Mouse (Mus musculus): ENCODE results near the gene Pdcd11. TPM values are rescaled to one million over a fixed set of nuclear protein-coding genes. Genes with fewer than 3 reads are reported as not detected.

Gene Pdcd11
- polyA plus RNA-seq, 2 experiments, result 11.1 to 20.8 TPM

DNA sequence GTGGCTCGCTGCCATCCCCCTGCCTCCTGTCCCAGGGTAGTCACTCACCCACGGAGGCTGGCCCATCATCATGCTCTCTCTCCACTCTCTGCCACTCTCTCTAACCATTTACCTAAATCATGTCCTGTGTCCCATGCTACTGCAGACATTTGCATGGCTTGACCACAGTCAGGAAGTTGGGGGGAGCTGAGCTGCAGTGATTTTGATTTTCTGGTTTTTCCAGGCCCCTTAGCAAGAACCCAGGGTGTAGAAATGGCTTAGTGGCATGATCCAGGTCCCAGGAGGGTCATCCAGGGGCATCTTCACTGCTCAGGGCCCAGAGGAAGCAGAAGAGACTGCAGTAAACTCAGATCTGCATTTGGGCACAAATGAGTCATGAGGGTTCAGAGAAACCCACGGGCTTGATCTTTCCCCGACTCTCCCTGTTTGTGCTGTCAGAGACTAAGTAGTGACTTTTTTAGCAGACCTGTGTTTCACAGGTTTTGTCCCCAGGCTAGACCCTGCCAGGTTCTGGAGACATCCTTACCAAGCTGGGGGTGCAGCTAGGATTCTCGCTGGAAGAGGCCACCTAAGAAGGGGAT lies 57.8 kb downstream of the Pdcd11 start:
- Histone ChIP-seq H3K4me3 (replicated peaks; ENCODE audit: low read length) (no peak overlapping the region), H3K27me3 (ENCODE audit: control insufficient read depth, insufficient read depth, low read length) (no peaks in the 10 kb centered on the region; the same call in 1 of the 2 replicates), H3K4me1 (ENCODE audit: control insufficient read depth, insufficient read depth, low read length) (peaks cover 11% of the 10 kb centered on the region), H3K27ac (replicated peaks; ENCODE audit: low read depth, low read length) (no peak overlapping the region), H3K4me2 (replicated peaks; ENCODE audit: low read depth, low read length, severe bottlenecking) (no peak overlapping the region), H3K9me3 (ENCODE audit: control insufficient read depth, low read length) (no peaks in the 10 kb centered on the region), H3K36me3 (ENCODE audit: control insufficient read depth, insufficient read depth, low read length) (no peaks in the 10 kb centered on the region), H3K9ac (ENCODE audit: low read depth, low read length, severe bottlenecking) (no peak overlapping the region)
- DNase-seq (ENCODE audit: low spot score), result no peak
- no peak for TF ChIP-seq POLR2A (IDR thresholded peaks at IDR 0.05; ENCODE audit: borderline replicate concordance, extremely low read depth, insufficient read depth, insufficient read length)
- WGBS, result 78% methylated on average over 5 of the region's 5 CpGs
- no peak for ATAC-seq (ENCODE audit: low FRiP score, low read depth)

DNA sequence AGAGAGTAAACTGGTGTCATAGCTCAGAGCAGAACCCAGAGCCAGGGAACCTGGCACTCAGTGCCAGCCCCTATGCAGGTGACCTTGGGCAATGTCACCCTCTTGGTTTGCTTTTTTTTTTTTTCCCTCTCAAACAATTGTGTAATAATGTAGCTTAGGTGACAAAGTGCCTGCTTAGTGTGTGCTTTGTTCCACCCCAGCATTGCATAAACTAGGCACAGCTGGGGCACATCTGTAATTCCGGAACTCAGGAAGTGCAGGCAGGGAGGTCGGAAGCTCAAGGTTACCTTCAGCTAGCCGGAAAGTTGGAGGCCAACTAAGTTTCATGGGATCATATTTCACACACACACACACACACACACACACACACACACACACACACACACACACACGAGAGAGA lies 59.3 kb downstream of the Pdcd11 start:
- Histone ChIP-seq H3K4me3 (replicated peaks; ENCODE audit: low read length) (no peak overlapping the region), H3K27me3 (ENCODE audit: control insufficient read depth, insufficient read depth, low read length) (no peaks in the 10 kb centered on the region; the same call in 1 of the 2 replicates), H3K4me2 (replicated peaks; ENCODE audit: low read depth, low read length, severe bottlenecking) (no peak overlapping the region), H3K9ac (ENCODE audit: low read depth, low read length, severe bottlenecking) (no peak overlapping the region), H3K27ac (replicated peaks; ENCODE audit: low read depth, low read length) (no peak overlapping the region), H3K36me3 (ENCODE audit: control insufficient read depth, insufficient read depth, low read length) (no peaks in the 10 kb centered on the region), H3K4me1 (ENCODE audit: control insufficient read depth, insufficient read depth, low read length) (peaks cover 11% of the 10 kb centered on the region), H3K9me3 (ENCODE audit: control insufficient read depth, low read length) (no peaks in the 10 kb centered on the region)
- no peak for ATAC-seq (ENCODE audit: low FRiP score, low read depth)
- WGBS, result 7% methylated on average over 4 of the region's 4 CpGs
- DNase-seq (ENCODE audit: low spot score), result no peak
- no peak for TF ChIP-seq POLR2A (IDR thresholded peaks at IDR 0.05; ENCODE audit: borderline replicate concordance, extremely low read depth, insufficient read depth, insufficient read length)

DNA sequence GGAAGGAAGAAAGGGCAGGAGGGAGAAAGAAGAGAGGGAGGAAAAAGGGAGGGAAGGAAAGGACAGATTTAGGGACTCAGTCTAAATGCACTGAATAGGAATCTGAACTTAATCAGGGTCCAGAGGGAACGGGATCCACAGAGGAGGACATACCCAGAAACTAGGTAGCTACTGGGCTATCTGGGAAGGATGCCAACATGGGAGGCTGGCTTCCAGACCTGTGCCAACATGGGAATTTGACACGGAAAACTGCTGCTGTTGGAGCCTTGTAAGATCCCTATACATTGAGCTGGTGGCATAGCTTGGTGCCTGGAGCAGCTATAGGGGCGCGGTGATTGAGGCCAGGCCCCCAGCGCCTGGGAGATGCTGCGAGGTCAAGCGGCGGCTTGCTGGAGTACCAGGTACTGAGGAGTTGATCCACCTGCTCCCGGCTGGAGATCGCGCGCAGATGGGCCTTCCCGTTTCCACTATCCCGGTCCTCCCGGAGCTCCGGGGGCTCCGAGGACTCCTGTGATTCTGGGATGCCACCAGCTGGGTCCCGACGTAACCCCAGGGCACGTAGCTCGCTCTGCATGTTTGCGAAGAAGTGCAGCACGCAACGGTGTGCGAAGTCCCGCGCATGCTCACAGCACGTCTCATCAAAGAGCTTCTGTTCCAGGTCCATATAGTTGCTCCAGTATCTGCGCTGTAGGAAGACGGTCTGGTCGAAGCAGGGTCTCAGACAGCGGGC lies 60.9 kb downstream of the Pdcd11 start:
- H3K4me1 ChIP-seq (ENCODE audit: control insufficient read depth, insufficient read depth, low read length), result peaks cover 11% of the 10 kb centered on the region
- no peaks in the 10 kb centered on the region for H3K9me3 ChIP-seq (ENCODE audit: control insufficient read depth, low read length)
- no peaks in the 10 kb centered on the region for H3K36me3 ChIP-seq (ENCODE audit: control insufficient read depth, insufficient read depth, low read length)
- no peak overlapping the region for H3K27ac ChIP-seq (replicated peaks; ENCODE audit: low read depth, low read length)
- peak overlapping the region; percentile 47 for H3K4me2 ChIP-seq (replicated peaks; ENCODE audit: low read depth, low read length, severe bottlenecking)
- ATAC-seq (ENCODE audit: low FRiP score, low read depth) (no peak), DNase-seq (ENCODE audit: low spot score) (no peak)
- 24% methylated on average over 32 of the region's 32 CpGs for WGBS
- peak overlapping the region; percentile 31 for H3K4me3 ChIP-seq (replicated peaks; ENCODE audit: low read length)
- no peaks in the 10 kb centered on the region; the same call in 1 of the 2 replicates for H3K27me3 ChIP-seq (ENCODE audit: control insufficient read depth, insufficient read depth, low read length)
- TF ChIP-seq POLR2A (IDR thresholded peaks at IDR 0.05; ENCODE audit: borderline replicate concordance, extremely low read depth, insufficient read depth, insufficient read length), result no peak
- H3K9ac ChIP-seq (ENCODE audit: low read depth, low read length, severe bottlenecking), result peak overlapping the region; percentile 45

DNA sequence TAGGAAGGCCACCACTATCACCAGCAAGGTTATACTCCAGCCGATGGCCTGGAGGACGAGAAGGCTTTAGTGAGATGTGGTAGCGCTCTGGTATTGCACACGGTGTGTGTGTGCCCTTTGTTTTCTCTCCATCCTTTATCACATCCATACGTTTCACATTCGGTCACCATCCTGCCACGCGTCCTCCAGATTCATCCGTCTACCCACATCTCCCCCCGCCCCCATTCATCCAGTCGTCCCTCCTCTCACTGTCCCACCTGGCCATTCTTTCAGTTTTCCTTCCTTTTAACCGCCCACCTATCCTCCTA lies 61.4 kb downstream of the Pdcd11 start:
- peak overlapping the region; percentile 45 for H3K9ac ChIP-seq (ENCODE audit: low read depth, low read length, severe bottlenecking)
- no peaks in the 10 kb centered on the region; the same call in 1 of the 2 replicates for H3K27me3 ChIP-seq (ENCODE audit: control insufficient read depth, insufficient read depth, low read length)
- H3K4me2 ChIP-seq (replicated peaks; ENCODE audit: low read depth, low read length, severe bottlenecking), result peak overlapping the region; percentile 47
- 67% methylated on average over 12 of the region's 12 CpGs for WGBS
- peak overlapping the region; percentile 31; the same call in 1 of the 2 replicates for H3K4me3 ChIP-seq (replicated peaks; ENCODE audit: low read length)
- ATAC-seq (ENCODE audit: low FRiP score, low read depth) (no peak), DNase-seq (ENCODE audit: low spot score) (no peak)
- no peaks in the 10 kb centered on the region for H3K9me3 ChIP-seq (ENCODE audit: control insufficient read depth, low read length)
- H3K36me3 ChIP-seq (ENCODE audit: control insufficient read depth, insufficient read depth, low read length), result no peaks in the 10 kb centered on the region
- no peak overlapping the region for H3K27ac ChIP-seq (replicated peaks; ENCODE audit: low read depth, low read length)
- no peak for TF ChIP-seq POLR2A (IDR thresholded peaks at IDR 0.05; ENCODE audit: borderline replicate concordance, extremely low read depth, insufficient read depth, insufficient read length)
- H3K4me1 ChIP-seq (ENCODE audit: control insufficient read depth, insufficient read depth, low read length), result peaks cover 11% of the 10 kb centered on the region

DNA sequence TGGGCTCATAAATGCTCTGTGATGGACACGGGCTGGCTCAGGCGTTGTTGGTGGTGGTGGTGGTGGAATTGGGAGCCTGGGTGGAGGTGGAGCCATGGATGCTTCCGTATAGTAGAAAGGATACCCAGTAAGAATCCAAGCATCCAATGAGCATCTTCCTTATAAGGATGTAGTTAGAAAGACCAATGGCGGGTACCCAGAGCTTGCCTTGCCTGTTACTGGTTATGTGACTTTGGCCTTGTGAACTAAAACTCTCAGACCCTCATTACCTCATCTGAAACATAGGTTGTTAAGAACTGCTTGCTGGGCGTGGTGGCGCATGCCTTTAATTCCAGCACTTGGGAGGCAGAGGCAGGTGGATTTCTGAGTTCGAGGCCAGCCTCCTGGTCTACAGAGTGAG lies 63.2 kb downstream of the Pdcd11 start:
- Histone ChIP-seq H3K27ac (replicated peaks; ENCODE audit: low read depth, low read length) (no peak overlapping the region), H3K36me3 (ENCODE audit: control insufficient read depth, insufficient read depth, low read length) (no peaks in the 10 kb centered on the region), H3K9me3 (ENCODE audit: control insufficient read depth, low read length) (no peaks in the 10 kb centered on the region), H3K4me2 (replicated peaks; ENCODE audit: low read depth, low read length, severe bottlenecking) (no peak overlapping the region), H3K4me1 (ENCODE audit: control insufficient read depth, insufficient read depth, low read length) (peaks cover 11% of the 10 kb centered on the region), H3K4me3 (replicated peaks; ENCODE audit: low read length) (no peak overlapping the region), H3K27me3 (ENCODE audit: control insufficient read depth, insufficient read depth, low read length) (no peaks in the 10 kb centered on the region; the same call in 1 of the 2 replicates), H3K9ac (ENCODE audit: low read depth, low read length, severe bottlenecking) (no peak overlapping the region)
- 78% methylated on average over 7 of the region's 7 CpGs for WGBS
- TF ChIP-seq POLR2A (IDR thresholded peaks at IDR 0.05; ENCODE audit: borderline replicate concordance, extremely low read depth, insufficient read depth, insufficient read length), result no peak
- no peak for ATAC-seq (ENCODE audit: low FRiP score, low read depth)
- no peak for DNase-seq (ENCODE audit: low spot score)
